Mouse (Mus musculus) erythroblast, embryonic 14.5 days (primary cell): ENCODE data around the gene Tomm22.
A peak's percentile ranks its signal among the peaks of the same experiment; 100 is the strongest.

ENCODE experiments used
- GATA1 ChIP-seq: IDR thresholded peaks from 2 replicates; pipeline ENCODE4 v1.6.1; 2012; ENCODE audit warnings: low read length, inconsistent platforms, mixed read lengths
- TAL1 ChIP-seq: IDR thresholded peaks from 3 replicates; pipeline ENCODE4 v1.6.1; 2012; ENCODE audit warnings: low read length, inconsistent platforms, mixed read lengths

DNA sequence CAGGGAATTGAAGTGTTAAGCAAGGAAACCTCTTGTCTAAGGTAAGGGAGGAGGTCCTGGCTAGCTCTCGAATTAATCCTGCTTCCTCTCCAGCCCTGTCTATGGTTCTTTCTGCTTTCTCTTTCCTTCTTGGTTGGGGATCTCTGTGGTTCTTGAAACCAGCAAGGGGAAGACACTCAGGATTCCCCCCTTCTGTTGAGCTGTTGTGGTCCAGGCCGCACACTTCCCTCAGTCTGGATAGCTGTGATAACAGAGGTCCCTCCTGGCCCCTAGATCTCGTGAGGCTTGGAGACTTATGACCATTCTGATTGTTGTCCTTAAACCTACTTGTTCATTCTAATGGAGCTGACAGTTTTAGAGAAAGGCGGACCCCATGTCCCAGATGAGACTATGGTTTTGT is 23.9 kb downstream of the Tomm22 start:
- TF ChIP-seq TAL1 = peak; percentile 66; the same call in 2 of the 3 replicates
- TF ChIP-seq GATA1 = peak; percentile 42
